Mouse (Mus musculus): ENCODE results near the gene Epb41. TPM values are rescaled to one million over a fixed set of nuclear protein-coding genes. Genes with fewer than 3 reads are reported as not detected.

Epb41 gene
- total RNA-seq (2021): 65.5 and 70.8 TPM in 2 replicates
- long read RNA-seq, full-length matches to known transcripts: 3 of 25 reads
- long read RNA-seq, partial matches to known transcripts: 11 of 25 reads
- long read RNA-seq, other reads (novel, unspliced or antisense): 11 of 25 reads

- peak; percentile 98 for DNase-seq
Measured at GRCm38 (mm10) chr4:132074933-132075769, at the start of gene Epb41. TSS of gene Epb41 (minus strand) at chr4:132075321.

DNA sequence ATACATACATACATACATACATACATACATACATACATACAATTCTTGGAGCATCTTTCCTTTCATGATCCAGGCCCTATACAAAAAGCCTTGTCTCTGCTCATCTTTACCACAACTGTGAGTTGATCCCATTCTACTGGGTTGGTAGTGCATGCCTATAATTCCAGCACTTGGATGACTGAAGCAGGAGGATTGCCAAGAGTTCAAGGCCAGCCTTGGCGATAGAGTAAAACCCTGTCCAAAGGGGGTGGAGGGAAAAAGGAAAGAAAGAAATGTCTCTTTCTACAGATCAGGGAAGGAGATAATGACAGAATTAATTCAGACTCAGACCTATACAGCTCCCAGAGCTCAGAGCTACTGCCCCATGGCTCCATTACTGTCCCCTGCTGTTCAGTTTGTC lies 48.0 kb upstream of the Epb41 start:
- DNase-seq: peak; percentile 25

DNA sequence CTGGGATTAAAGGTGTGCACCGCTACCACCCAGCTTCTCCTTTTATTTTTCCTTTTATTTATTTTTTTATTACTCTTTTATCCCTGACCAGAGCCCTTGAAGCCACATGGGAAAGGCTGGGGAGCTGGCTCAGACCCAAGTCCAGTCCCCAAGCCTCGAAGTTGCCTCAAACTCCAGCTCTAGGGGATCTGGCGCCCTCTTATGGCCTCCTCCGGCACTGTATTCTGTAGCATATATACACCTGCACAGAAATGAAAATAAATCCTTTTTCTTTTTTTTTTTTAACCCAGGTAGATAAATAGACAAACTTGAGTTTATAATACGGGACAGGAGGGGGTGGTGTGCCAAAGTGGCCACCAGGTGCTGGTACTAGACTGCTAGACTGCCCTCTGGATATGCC lies 46.6 kb upstream of the Epb41 start:
- DNase-seq: no peak

DNA sequence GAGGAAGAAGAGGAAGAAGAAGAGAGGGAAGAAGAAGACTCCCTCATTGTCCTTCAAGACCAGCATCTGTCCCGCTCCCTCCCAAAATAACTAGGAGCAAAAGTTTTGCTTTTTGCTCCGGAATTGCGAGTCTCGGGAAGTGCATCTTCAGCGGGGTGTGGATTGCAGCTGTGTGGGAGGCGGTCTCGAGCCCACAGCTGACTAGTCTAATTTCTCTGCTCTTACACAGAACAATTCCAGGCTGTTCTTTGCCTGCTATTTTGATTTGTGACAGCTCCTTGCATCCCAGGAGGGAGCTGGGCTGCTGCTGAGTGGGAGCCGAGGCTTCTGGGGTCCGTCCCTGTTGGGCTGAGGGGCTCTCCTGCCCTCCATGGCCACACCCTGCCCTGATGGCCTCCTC lies 44.4 kb upstream of the Epb41 start:
- DNase-seq: no peak

DNA sequence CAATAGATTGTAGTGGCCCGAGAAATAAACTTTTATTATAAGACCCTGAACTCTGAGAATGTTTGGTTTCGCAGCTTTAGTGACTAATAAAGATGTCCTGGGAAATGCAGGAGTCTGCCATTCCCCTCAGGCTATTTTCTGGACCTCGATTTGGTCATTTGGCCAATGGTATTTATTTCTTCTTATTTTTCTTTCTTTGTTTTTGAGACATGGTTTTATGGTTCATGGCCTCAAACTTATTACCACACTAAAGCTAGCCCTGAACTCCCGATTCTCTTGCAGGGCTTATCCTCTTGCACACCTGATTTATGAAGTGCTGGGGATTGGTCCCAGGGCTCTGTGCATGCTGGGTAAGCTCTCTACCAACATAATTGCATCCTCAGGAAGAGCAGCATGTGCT lies 41.2 kb upstream of the Epb41 start:
- no peak for DNase-seq

DNA sequence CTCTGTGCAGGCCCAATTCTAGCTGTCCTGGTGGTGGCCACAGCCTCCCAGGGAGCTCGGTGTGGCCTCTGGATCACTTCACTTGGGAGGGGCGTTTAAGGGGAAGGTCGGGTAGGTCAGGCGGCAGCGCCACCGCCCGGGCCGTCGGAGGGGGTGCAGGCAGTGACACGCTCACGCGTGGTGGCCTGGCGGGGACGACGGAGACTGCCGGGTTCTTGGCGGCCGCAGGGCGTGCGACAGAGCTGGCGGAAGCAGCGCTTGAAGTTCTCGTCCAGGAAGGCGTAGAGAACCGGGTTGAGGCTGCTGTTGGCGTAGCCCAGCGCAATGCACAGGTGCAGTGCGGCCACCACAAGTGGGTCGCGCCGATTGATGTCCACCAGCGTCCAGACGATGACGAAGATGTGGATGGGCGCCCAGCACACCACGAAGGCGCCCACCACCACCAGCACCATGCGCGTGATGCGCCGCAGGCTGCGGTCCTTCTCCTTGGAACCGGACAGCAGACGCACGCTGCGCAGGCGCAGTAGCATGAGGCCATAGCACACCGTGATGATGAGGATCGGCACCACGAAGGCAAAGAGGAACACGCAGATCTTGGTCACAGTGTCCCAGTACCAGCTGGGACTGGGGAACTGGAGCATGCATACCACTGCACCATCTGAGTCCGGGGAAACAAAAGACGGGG lies 38.4 kb upstream of the Epb41 start:
- DNase-seq: no peak

DNA sequence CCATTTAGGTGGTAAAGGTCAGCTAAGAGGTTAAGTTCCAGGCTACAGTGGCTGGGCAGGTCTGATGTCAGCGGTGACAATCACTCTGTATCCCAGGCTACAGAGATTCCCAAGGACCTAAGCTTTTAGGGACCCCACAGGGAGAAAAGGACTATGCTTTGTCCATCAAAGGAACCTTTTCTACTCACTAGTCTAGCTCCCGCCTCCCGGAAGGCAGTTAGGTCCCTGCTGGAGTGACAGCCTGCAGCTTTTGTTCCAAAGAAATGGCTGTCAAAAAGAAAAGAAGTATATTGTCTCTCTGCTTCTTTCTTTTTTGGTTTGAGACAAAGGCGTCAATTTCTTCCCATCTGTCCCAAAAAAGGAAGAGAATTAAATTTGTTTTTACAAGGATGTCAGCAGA lies 36.1 kb upstream of the Epb41 start:
- no peak for DNase-seq

DNA sequence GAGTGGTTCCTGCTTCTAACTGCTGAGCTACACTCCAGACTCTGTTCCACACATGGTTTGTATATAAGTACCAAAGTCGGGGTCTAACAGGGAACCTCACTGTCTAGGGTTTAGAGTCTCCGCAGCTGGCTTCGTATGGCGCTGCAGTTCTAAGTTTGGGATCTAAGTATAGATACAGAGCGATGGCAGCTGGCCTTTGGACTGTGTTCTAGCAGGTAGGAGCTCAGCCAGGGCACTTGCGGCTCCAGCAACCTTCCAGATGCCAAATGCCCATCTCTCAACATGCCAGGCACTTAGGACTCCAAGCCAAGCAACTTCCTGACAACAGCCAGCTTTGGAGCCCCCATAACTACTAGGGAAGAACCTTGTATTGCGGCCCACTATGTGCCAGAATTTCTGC lies 33.1 kb upstream of the Epb41 start:
- DNase-seq: no peak

- DNase-seq: no peak
Measured at GRCm38 (mm10) chr4:132101152-132101551, 26.0 kb upstream of the Epb41 start.

DNA sequence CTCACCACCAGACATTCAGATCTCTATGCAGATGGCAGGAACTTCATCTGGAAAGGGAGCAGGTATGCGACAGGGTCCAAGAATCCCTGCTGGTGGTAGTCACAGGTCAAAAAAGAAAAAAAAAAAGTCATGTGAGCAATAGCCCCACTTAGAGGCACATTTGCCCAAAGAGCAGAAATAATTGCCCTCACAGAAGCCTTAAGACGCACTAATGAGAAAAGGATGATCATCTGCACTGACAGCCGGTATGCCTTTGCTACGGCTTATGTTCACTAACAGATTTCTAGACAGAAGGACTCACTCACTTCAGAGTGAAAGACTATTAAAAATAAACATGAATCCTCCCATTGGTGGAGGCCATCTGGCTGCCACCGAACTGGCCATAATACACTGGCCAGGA lies 24.4 kb upstream of the Epb41 start:
- no peak for DNase-seq

DNA sequence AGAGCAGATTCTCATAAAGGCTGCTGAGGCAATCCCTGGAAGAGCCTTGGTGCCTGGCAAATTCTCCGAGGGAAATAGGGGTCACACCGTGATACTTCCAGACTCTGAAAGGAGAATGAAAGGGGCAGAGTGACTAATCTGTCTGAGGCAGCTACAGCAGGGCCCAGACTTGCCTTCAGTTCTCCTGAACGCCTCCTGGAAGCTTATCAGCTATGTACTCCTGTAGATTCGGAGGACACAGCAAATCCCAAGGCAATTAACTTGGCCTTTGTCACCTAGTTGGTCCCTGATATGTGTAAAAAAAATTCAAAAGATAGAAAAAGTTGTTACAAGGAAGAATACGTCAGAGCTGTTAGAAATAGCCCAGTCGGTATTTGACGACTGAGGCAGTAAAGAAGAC lies 19.9 kb upstream of the Epb41 start:
- DNase-seq: no peak

GRCm38 (mm10) chr4:132093928-132094327 lies 18.8 kb upstream of the Epb41 start:
- DNase-seq: no peak

GRCm38 (mm10) chr4:132093136-132093535 lies 18.0 kb upstream of the Epb41 start:
- no peak for DNase-seq

DNA sequence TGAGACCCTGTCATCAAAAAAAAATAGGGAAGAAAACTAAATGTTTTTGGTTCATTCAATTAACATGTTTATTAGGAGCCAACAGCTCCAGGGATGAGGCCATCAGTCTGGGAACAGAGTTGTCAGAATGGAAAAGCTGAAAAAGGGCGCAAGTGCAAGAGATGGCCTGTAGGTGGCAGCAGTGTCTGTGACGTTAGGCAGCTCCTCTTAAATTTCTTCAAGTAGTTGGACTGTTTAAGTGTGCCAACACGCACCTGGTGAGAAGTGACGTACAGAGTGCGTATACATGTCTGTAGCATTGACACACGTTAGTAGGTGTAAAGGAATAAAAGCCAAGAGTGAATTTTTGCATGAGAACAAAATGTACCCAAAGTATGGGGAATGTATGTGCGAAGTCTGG lies 13.8 kb upstream of the Epb41 start:
- DNase-seq: peak; percentile 50

GRCm38 (mm10) chr4:132085114-132085513 lies 10.0 kb upstream of the Epb41 start:
- no peak for DNase-seq

DNA sequence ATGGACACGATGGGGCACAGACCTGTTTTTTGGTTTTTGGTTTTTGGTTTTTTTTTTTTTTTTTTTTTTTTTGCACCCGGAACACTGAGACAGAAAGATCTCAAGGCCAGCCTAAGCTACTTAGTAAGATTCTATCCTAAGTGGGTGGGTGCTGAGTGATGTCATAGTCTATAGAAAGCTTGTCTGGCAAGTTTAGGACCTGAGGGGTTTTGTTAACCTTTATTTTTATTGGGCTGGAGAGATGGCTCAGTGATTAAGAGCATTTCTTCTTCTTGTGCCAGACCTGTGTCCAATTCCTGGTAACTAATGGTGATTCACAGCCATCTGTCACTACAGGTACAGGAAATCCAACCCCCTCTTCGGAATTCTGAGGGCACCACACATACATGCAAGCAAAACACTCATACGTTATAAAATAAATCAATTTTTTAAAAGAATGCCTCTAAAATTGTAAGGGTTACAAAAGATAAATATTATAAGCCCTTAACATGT lies 5.4 kb upstream of the Epb41 start:
- DNase-seq: no peak

DNA sequence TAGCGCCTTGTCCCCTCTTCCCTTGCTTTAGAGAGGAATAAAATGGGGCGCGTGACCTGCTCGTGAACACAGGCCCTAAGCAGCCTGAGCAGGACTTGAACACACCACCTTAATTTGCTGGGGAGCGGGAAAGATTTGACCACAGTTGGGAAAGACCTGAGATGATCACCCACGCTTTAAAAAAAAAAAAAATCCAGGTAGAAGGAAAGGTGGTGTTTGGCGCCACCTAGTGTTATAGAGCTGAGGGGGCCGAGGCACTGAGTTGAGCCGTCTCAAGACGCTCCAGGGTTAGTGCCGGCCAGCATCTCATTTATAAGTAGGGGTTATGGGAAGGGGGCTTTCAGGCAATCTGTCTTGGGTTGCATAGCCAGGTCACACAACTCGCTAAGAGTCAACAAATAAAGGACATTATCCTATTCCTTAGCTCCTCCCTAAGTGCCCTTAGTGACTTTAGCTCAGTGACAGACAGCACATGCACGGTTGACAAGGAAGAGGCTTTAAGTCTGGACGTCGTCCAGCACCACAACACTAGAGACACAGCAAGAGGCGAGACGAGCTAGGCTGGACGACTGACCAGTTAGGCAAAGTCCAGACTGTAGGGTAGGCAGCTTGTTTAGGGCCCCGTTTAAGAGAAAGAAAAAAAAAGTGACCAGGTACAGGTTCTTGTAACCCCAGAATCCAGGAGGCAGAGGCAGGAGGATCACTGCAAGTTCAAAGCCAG lies 4.6 kb upstream of the Epb41 start:
- peak; percentile 62 for DNase-seq

GRCm38 (mm10) chr4:132078296-132078714 lies 3.2 kb upstream of the Epb41 start:
- no peak for DNase-seq

- no peak for DNase-seq
Measured at GRCm38 (mm10) chr4:132077445-132077844, 2.3 kb upstream of the Epb41 start.

GRCm38 (mm10) chr4:132076480-132077405 lies 1.6 kb upstream of the Epb41 start:
- DNase-seq: peak; percentile 65

DNA sequence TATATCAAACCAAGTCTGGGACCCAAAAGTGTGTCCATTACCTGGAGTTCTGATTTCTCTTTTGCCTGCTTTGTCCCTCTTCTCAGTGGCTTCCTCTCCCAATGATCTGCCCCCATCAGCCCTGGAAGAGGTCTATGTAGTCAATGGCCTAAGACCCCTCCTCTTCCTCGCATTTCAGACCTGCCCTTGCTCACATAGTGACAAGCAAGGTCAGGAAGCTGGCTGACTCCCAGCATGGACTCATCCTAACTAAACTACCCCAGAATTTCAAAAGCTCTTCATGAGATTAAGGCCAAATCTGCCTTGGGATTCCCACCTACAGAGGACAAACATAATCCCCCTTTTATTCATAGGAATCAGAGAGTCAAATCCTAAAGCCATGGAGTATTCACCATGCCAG lies 675 bp upstream of the Epb41 start:
- peak; percentile 24 for DNase-seq

Data from adrenal gland, postnatal 25 days (tissue).